Mouse (Mus musculus) MEL (cell line): ENCODE measurements around the gene Gas7. TPM values are rescaled to one million over a fixed set of nuclear protein-coding genes. Genes with fewer than 3 reads are reported as not detected.
A peak's percentile ranks its signal among the peaks of the same experiment; 100 is the strongest.

Experiments
- DNase-seq: peaks from one replicate; pipeline ENCODE4 v3.0.0; 2011; ENCODE audit warnings: low read depth, low spot score
- H3K27ac ChIP-seq: 2 replicates; pipeline ENCODE4 v1.5.1; 2012; ENCODE audit warnings: low read depth, mild to moderate bottlenecking, control low read depth, low read length, moderate library complexity; ENCODE audit not compliant: control insufficient read depth
- H3K27me3 ChIP-seq, 2 experiments: fragments of 150-350 bp in 1 of 2; sonication (generic) in 1 of 2; 2 replicates each; pipeline ENCODE4 v1.6.1; 2012; ENCODE audit warnings: low read length in 2 of 2, mild to moderate bottlenecking in 2 of 2, improper control_type of control experiment in 1 of 2, moderate library complexity in 1 of 2; ENCODE audit not compliant: insufficient read depth in 2 of 2, control insufficient read depth in 1 of 2
- H3K36me3 ChIP-seq, 2 experiments: 2 replicates each; pipeline ENCODE4 v1.6.1; 2012 to 2014; ENCODE audit warnings: low read length in 2 of 2, improper control_type of control experiment in 1 of 2, inconsistent platforms in 1 of 2, mild to moderate bottlenecking in 1 of 2; ENCODE audit not compliant: insufficient read depth in 2 of 2, control insufficient read depth in 1 of 2
- H3K4me1 ChIP-seq, 2 experiments: fragments of 150-350 bp in 1 of 2; sonication (generic) in 1 of 2; 2 replicates each; pipeline ENCODE4 v1.6.1; 2012; ENCODE audit warnings: low read length in 2 of 2, improper control_type of control experiment in 1 of 2, mild to moderate bottlenecking in 1 of 2; ENCODE audit not compliant: insufficient read depth in 2 of 2, control insufficient read depth in 1 of 2
- H3K4me3 ChIP-seq, 2 experiments: fragments of 150-350 bp in 1 of 2; sonication (generic) in 1 of 2; 2 replicates each; pipeline ENCODE4 v1.5.1; 2012; ENCODE audit warnings: low read depth in 2 of 2, low read length in 2 of 2, mild to moderate bottlenecking in 2 of 2, moderate library complexity in 2 of 2, control low read depth in 1 of 2, improper control_type of control experiment in 1 of 2; ENCODE audit not compliant: control insufficient read depth in 1 of 2, insufficient read depth in 1 of 2
- H3K79me2 ChIP-seq: 2 replicates; pipeline ENCODE4 v1.6.1; 2012; ENCODE audit warnings: mild to moderate bottlenecking, low read length, moderate library complexity; ENCODE audit not compliant: control insufficient read depth, poor library complexity, insufficient read depth
- H3K9ac ChIP-seq: 2 replicates; pipeline ENCODE4 v1.6.1; 2012; ENCODE audit warnings: low read depth, mild to moderate bottlenecking, control low read depth, low read length, moderate library complexity; ENCODE audit not compliant: control insufficient read depth, poor library complexity, severe bottlenecking
- H3K9me3 ChIP-seq: fragments of 150-350 bp; sonication (generic); replicated peaks from 2 replicates; pipeline ENCODE4 v1.6.1; 2012; ENCODE audit warnings: mild to moderate bottlenecking, low read length, improper control_type of control experiment, moderate library complexity; ENCODE audit not compliant: insufficient read depth
- CHD1 ChIP-seq: IDR thresholded peaks from 2 replicates; pipeline ENCODE4 v1.6.1; 2012; ENCODE audit warnings: low read depth, mild to moderate bottlenecking, inconsistent platforms, low read length, improper control_type of control experiment
- CTCF ChIP-seq, 3 experiments: IDR thresholded peaks in 2 of 3; conservative IDR thresholded peaks in 1 of 3; 2 replicates each; pipeline ENCODE4 v1.5.1; 2011 to 2012; ENCODE audit warnings: low read length in 3 of 3, low read depth in 2 of 3, mild to moderate bottlenecking in 2 of 3, improper control_type of control experiment in 1 of 3, inconsistent platforms in 1 of 3, mixed read lengths in 1 of 3, moderate library complexity in 1 of 3; ENCODE audit not compliant: control insufficient read depth in 1 of 3, insufficient read depth in 1 of 3, poor library complexity in 1 of 3, severe bottlenecking in 1 of 3
- ELF1 ChIP-seq: IDR thresholded peaks from 2 replicates; pipeline ENCODE4 v1.6.1; 2014; ENCODE audit warnings: low read depth, mild to moderate bottlenecking, inconsistent platforms, low read length, improper control_type of control experiment, moderate library complexity
- EP300 ChIP-seq, 2 experiments: IDR thresholded peaks; 2 replicates each; pipeline ENCODE4 v1.6.1; 2011; ENCODE audit warnings: improper control_type of control experiment in 2 of 2, low read length in 2 of 2, low read depth in 1 of 2, mild to moderate bottlenecking in 1 of 2
- ETS1 ChIP-seq: IDR thresholded peaks from 2 replicates; pipeline ENCODE4 v1.6.1; 2012; ENCODE audit warnings: low read depth, mild to moderate bottlenecking, inconsistent platforms, low read length, improper control_type of control experiment, moderate library complexity
- GATA1 ChIP-seq: IDR thresholded peaks from 2 replicates; pipeline ENCODE4 v1.6.1; 2011; ENCODE audit warnings: low read depth, low read length, improper control_type of control experiment
- JUND ChIP-seq: IDR thresholded peaks from 2 replicates; pipeline ENCODE4 v1.6.1; 2011; ENCODE audit warnings: low read depth, mild to moderate bottlenecking, improper control_type of control experiment, low read length
- KAT2A ChIP-seq: conservative IDR thresholded peaks from 2 replicates; pipeline ENCODE4 v1.6.1; 2012; ENCODE audit warnings: low read depth, low read length, improper control_type of control experiment, inconsistent platforms
- MAFK ChIP-seq: IDR thresholded peaks from 2 replicates; pipeline ENCODE4 v1.6.1; 2011; ENCODE audit warnings: low read depth, mild to moderate bottlenecking, low read length, improper control_type of control experiment, borderline replicate concordance
- MAX ChIP-seq: IDR thresholded peaks from 2 replicates; pipeline ENCODE4 v1.6.1; 2011; ENCODE audit warnings: low read length, improper control_type of control experiment
- MAZ ChIP-seq: IDR thresholded peaks from 2 replicates; pipeline ENCODE4 v1.6.1; 2012; ENCODE audit warnings: low read depth, mild to moderate bottlenecking, inconsistent platforms, low read length, improper control_type of control experiment
- MEF2A ChIP-seq: IDR thresholded peaks from 2 replicates; pipeline ENCODE4 v1.6.1; 2014; ENCODE audit warnings: low read depth, mild to moderate bottlenecking, inconsistent platforms, low read length, improper control_type of control experiment; ENCODE audit not compliant: poor library complexity, insufficient replicate concordance, severe bottlenecking; ENCODE audit errors: extremely low read depth
- MXI1 ChIP-seq: IDR thresholded peaks from 2 replicates; pipeline ENCODE4 v1.6.1; 2011; ENCODE audit warnings: mild to moderate bottlenecking, low read depth, low read length, improper control_type of control experiment
- NELFE ChIP-seq: IDR thresholded peaks from 2 replicates; pipeline ENCODE4 v1.6.1; 2011; ENCODE audit warnings: low read depth, low read length, improper control_type of control experiment
- NRF1 ChIP-seq: IDR thresholded peaks from 2 replicates; pipeline ENCODE4 v1.6.1; 2014; ENCODE audit warnings: low read depth, mild to moderate bottlenecking, inconsistent platforms, low read length, improper control_type of control experiment, moderate library complexity; ENCODE audit not compliant: poor library complexity, insufficient read depth, severe bottlenecking
- SIN3A ChIP-seq: IDR thresholded peaks from 2 replicates; pipeline ENCODE4 v1.6.1; 2012; ENCODE audit warnings: low read length, improper control_type of control experiment, inconsistent platforms
- SMC3 ChIP-seq: IDR thresholded peaks from 2 replicates; pipeline ENCODE4 v1.6.1; 2011; ENCODE audit warnings: low read depth, low read length, improper control_type of control experiment
- TBP ChIP-seq: IDR thresholded peaks from 2 replicates; pipeline ENCODE4 v1.8.0; 2011; ENCODE audit warnings: low read depth, low read length, improper control_type of control experiment
- UBTF ChIP-seq: IDR thresholded peaks from 2 replicates; pipeline ENCODE4 v1.6.1; 2012; ENCODE audit warnings: low read depth, mild to moderate bottlenecking, inconsistent platforms, low read length, improper control_type of control experiment, moderate library complexity, borderline replicate concordance; ENCODE audit not compliant: insufficient read depth
- USF1 ChIP-seq: IDR thresholded peaks from 2 replicates; pipeline ENCODE4 v1.6.1; 2014; ENCODE audit warnings: low read depth, mild to moderate bottlenecking, inconsistent platforms, low read length, improper control_type of control experiment, moderate library complexity
- USF2 ChIP-seq, 2 experiments: IDR thresholded peaks; 2 replicates each; pipeline ENCODE4 v1.6.1; 2011 to 2012; ENCODE audit warnings: improper control_type of control experiment in 2 of 2, low read length in 2 of 2, borderline replicate concordance in 1 of 2, inconsistent platforms in 1 of 2, low read depth in 1 of 2, mild to moderate bottlenecking in 1 of 2; ENCODE audit not compliant: insufficient read depth in 1 of 2
- ZC3H11A ChIP-seq: IDR thresholded peaks from 2 replicates; pipeline ENCODE4 v1.6.1; 2012; ENCODE audit warnings: low read depth, mild to moderate bottlenecking, inconsistent platforms, low read length, improper control_type of control experiment
- ZMIZ1 ChIP-seq: IDR thresholded peaks from 2 replicates; pipeline ENCODE4 v1.6.1; 2012; ENCODE audit warnings: low read depth, mild to moderate bottlenecking, inconsistent platforms, low read length, improper control_type of control experiment, moderate library complexity
- polyA plus RNA-seq, 2 experiments: library from polyadenylated mRNA; stranded (reverse) in 1 of 2; unstranded in 1 of 2; fragments of >175 nt in 1 of 2; fragments of >200 nt in 1 of 2; gene quantifications; 2 replicates each; pipeline versions ENCODE4 v1.2.1 to v1.2.4; 2012; ENCODE audit warnings: low replicate concordance in 2 of 2, low read depth in 1 of 2; ENCODE audit not compliant: insufficient read length in 2 of 2, insufficient read depth in 1 of 2, missing spikeins in 1 of 2
- total RNA-seq: library from RNA; depleted of rRNA; stranded (reverse); fragments of 300-350 nt; gene quantifications from 2 replicates; pipeline ENCODE4 v1.2.3, GENCODE M21; 2012

Gas7 gene
- total and polyA plus RNA-seq, 3 experiments, result 0.04 TPM; not detected in 2

DNA sequence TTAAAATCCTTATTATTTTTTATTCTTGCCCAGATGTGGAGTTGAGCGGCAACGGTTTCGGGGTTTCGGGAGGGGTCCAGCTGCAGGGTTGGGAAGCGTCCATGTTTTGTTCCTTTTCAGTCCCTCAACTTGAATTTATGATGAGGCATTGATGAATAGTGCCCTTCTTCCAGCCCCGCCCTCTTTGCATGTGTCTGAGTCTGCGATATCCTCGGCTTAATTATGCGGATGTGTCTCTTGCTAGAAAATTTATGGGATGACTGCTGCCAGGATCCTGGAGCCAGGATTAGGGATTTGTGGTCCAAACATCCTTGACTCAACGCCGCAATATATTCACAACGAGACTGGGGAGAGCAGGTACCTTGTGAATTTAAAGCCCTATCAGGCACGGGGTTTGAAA is 31.7 kb upstream of the Gas7 start:
- Histone ChIP-seq H3K9me3 (no peaks in the 10 kb centered on the region), H3K4me3 (no peak overlapping the region), H3K27me3 (no peaks in the 10 kb centered on the region), H3K27ac (no peak overlapping the region), H3K9ac (no peak overlapping the region), H3K79me2 (no peaks in the 10 kb centered on the region), H3K36me3 (no peaks in the 10 kb centered on the region), H3K4me1 (no peaks in the 10 kb centered on the region)
- DNase-seq, result no peak
- TF ChIP-seq ELF1 (no peak), SIN3A (no peak), MEF2A (no peak), MAX (no peak), MAZ (no peak), JUND (no peak), ZC3H11A (no peak), TBP (no peak), GATA1 (no peak), ZMIZ1 (no peak), CHD1 (no peak), MAFK (no peak), KAT2A (no peak), EP300 (IDR thresholded peaks at IDR 0.05; ENCODE audit: low read depth in 1 of 2, low read length in 2 of 2) (no peak), USF2 (IDR thresholded peaks at IDR 0.05; ENCODE audit: borderline replicate concordance in 1 of 2, insufficient read depth in 1 of 2, low read depth in 1 of 2, low read length in 2 of 2) (no peak), ETS1 (no peak), USF1 (no peak), SMC3 (no peak), NELFE (no peak)

DNA sequence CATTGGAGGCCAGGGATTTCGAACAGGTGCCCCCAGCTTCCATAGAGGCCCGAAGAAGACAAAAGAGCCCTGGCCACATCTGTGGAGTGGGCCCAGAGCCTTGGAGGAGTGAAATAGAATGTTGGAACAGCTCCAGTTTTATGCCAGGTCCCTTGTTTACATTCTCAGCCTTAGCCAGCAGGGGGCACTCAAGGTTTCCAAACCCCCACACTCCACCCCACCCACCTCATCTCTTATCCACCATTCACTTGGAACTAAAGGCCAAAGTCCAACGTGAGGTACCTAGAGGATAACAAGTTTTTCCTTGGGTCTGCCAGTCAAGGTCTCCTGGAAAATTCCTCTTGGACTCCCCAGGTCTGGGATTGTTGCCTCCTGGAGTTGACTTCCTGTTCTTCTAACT is 27.0 kb upstream of the Gas7 start:
- no peaks in the 10 kb centered on the region for H3K36me3 ChIP-seq
- H3K27ac ChIP-seq, result no peak overlapping the region
- H3K4me1 ChIP-seq, result no peaks in the 10 kb centered on the region
- DNase-seq, result no peak
- H3K9ac ChIP-seq, result no peak overlapping the region
- H3K79me2 ChIP-seq, result no peaks in the 10 kb centered on the region
- H3K4me3 ChIP-seq, result no peak overlapping the region
- no peaks in the 10 kb centered on the region for H3K27me3 ChIP-seq
- H3K9me3 ChIP-seq, result no peaks in the 10 kb centered on the region
- TF ChIP-seq UBTF (no peak), USF1 (no peak), CTCF (IDR thresholded peaks at IDR 0.05 in 2 of 3, conservative IDR thresholded peaks at IDR 0.05 in 1 of 3; ENCODE audit: control insufficient read depth in 1 of 3, insufficient read depth in 1 of 3, low read depth in 2 of 3, low read length in 3 of 3, poor library complexity in 1 of 3, severe bottlenecking in 1 of 3) (peak in 1 of 3 experiments; percentile 20; a peak in 2 of 6 replicates), MXI1 (no peak), NRF1 (no peak)
- TF ChIP-seq, all 39 proteins: peak for 1
